35 mouse cellular contexts compared by ENCODE assay signal in genomic region chrX:73972774-73973173, GRCm38 (mm10).
"Had no signal": no experiment of that assay in that cellular context is flagged by ENCODE, and none has a peak within 500 bp of the region (broad histone marks: within the 10 kb centered on the region; RNA-seq: fewer than 3 reads in every experiment).

No protein-coding gene starts in this region.

- H3K9ac ChIP-seq: heart, embryonic 12.5 days; heart, embryonic 13.5 days; heart, embryonic 15.5 days; hindbrain, embryonic 12.5 days; hindbrain, embryonic 13.5 days; hindbrain, embryonic 14.5 days; hindbrain, embryonic 15.5 days; intestine, embryonic 15.5 days; kidney, embryonic 15.5 days had no signal

- H3K4me3 ChIP-seq: heart, embryonic 10.5 days; heart, embryonic 12.5 days; heart, embryonic 13.5 days; heart, embryonic 15.5 days; hindbrain, embryonic 10.5 days; hindbrain, embryonic 12.5 days; hindbrain, embryonic 13.5 days; hindbrain, embryonic 15.5 days; intestine, embryonic 15.5 days; kidney, embryonic 15.5 days; layer of hippocampus, adult 2 months had no signal

- DNase-seq: heart, postnatal 10 days; heart, postnatal 14 days; heart, postnatal 36 days; heart, postnatal 4 days; kidney, adult 11 months; kidney, adult 18-20 months; kidney, adult 2 months; kidney, adult 8-10 months; kidney, adult 9 months; kidney, postnatal 10 days; kidney, postnatal 14 days; kidney, postnatal 25 days; kidney, postnatal 36 days; kidney, postnatal 4 days; layer of hippocampus, adult 9-11 months; layer of hippocampus, postnatal 36 days had no signal

- H3K36me3 ChIP-seq: heart, embryonic 10.5 days; heart, embryonic 12.5 days; heart, embryonic 13.5 days; heart, embryonic 15.5 days; hindbrain, embryonic 10.5 days; hindbrain, embryonic 12.5 days; hindbrain, embryonic 13.5 days; hindbrain, embryonic 15.5 days; intestine, embryonic 15.5 days; kidney, embryonic 15.5 days had no signal

- H3K9me3 ChIP-seq: heart, embryonic 10.5 days; heart, embryonic 12.5 days; heart, embryonic 13.5 days; heart, embryonic 15.5 days; hindbrain, embryonic 10.5 days; hindbrain, embryonic 12.5 days; hindbrain, embryonic 13.5 days; hindbrain, embryonic 15.5 days; intestine, embryonic 15.5 days; kidney, embryonic 15.5 days had no signal

- ATAC-seq: hindbrain, embryonic 16.5 days; hindbrain, postnatal 0 days; inflammation-experienced regulatory T-cells, adult 6 months; intestine, embryonic 15.5 days; intestine, embryonic 16.5 days; intestine, postnatal 0 days had no signal

- H3K27ac ChIP-seq: heart, embryonic 10.5 days; heart, embryonic 13.5 days; heart, embryonic 15.5 days; hindbrain, embryonic 10.5 days; hindbrain, embryonic 12.5 days; hindbrain, embryonic 13.5 days; hindbrain, embryonic 14.5 days; hindbrain, embryonic 15.5 days; hindbrain, postnatal 0 days; intestine, embryonic 15.5 days; kidney, embryonic 15.5 days; kidney, postnatal 0 days; layer of hippocampus, adult 2 months had no signal

- H3K4me1 ChIP-seq: heart, embryonic 10.5 days; heart, embryonic 12.5 days; heart, embryonic 13.5 days; heart, embryonic 15.5 days; hindbrain, embryonic 12.5 days; intestine, embryonic 15.5 days; kidney, embryonic 15.5 days had no signal

- H3K4me2 ChIP-seq: heart, embryonic 11.5 days; heart, embryonic 12.5 days; heart, embryonic 13.5 days; heart, embryonic 15.5 days; hindbrain, embryonic 12.5 days; hindbrain, embryonic 13.5 days; hindbrain, embryonic 14.5 days; hindbrain, embryonic 15.5 days; intestine, embryonic 15.5 days; kidney, embryonic 15.5 days had no signal

- H3K27me3 ChIP-seq: heart, embryonic 12.5 days; heart, embryonic 13.5 days; heart, embryonic 15.5 days; hindbrain, embryonic 12.5 days; hindbrain, embryonic 13.5 days; hindbrain, embryonic 15.5 days; intestine, embryonic 15.5 days had no signal
